Mouse (Mus musculus) hematopoietic multipotent progenitor cell, adult 10-12 weeks (in vitro differentiated cells): ENCODE data around the gene Ano3. TPM values are rescaled to one million over a fixed set of nuclear protein-coding genes. Genes with fewer than 3 reads are reported as not detected.

ENCODE experiments used
- polyA plus RNA-seq: library from polyadenylated mRNA; stranded (reverse); fragments of >175 nt; gene quantifications from 2 replicates; pipeline ENCODE4 v1.2.3, GENCODE M21; 2012; ENCODE audit warnings: low replicate concordance

The Ano3 gene
- polyA plus RNA-seq = not detected in 2 replicates

DNA sequence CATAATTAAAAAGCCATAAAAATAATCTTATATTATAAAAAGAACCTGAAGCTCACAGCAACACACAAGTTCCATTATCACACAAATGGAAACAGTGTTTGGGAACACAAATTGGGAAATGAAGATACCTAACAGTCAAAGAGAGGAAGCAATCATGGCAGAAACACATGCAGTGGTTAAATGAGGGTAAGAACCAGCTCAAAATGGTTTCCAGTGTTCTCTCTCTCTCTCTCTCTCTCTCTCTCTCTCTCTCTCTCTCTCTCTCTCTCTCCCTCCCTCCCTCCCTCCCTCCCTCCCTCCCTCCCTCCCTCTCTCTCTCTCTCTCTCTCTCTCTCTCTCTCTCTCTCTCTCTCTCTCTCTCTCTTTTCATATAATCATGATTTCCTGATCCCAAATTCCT, at the start of gene Ano3:
Gene Ano3 (minus strand): TSS at position 101 of the 400 bp plus-strand sequence.

DNA sequence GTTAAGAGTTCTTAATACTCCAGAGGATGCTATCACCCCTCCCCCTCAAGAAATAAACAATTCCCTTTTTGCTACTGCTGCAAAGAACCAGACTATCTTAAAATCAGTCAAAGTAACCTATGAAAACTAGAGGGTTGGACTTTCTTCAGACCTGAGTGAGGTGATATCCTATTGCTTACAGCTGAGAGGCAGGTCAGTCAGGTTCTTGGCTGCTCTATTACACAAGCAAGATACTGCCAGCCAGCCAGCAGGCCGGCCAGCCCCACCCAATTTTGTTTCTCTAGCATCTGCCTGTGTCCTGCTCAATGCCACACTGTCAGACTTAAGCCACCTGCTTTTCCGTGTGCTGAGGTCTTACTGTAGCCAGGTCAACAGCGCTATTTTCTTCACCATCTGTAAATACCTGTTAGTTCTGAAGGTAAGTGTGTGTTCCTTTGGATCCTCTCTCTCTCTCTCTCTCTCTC, 229.4 kb downstream of the Ano3 start, which contains the start of gene Muc15:
Gene Muc15 (plus strand): TSS at position 51 of the 464 bp plus-strand sequence.

Other genes starting within 250 kb of the Ano3 start
- gene Muc15, start 229.6 kb downstream of the Ano3 start, polyA plus RNA-seq = not detected in 2 replicates
- not detected in 2 replicates for gene Gm13941, start 155.1 kb upstream of the Ano3 start, polyA plus RNA-seq
- gene Gm15130, start 202.0 kb upstream of the Ano3 start, polyA plus RNA-seq = not detected in 2 replicates